Mouse (Mus musculus) left cerebral cortex, postnatal 25 days (tissue): ENCODE results near the gene Fgf23. TPM values are rescaled to one million over a fixed set of nuclear protein-coding genes. Genes with fewer than 3 reads are reported as not detected.

Source experiments
- DNase-seq, 2 experiments: peaks; one replicate each; pipeline ENCODE4 v3.0.0; 2022; ENCODE audit warnings: low spot score in 2 of 2, mixed read lengths in 1 of 2
- intact Hi-C: fragments of 180-260 bp; cut with DNase I; formaldehyde crosslinking; loops from one replicate; pipeline ENCODE4 v1.15.1; 2025
- total RNA-seq, 2 experiments: library from RNA; stranded (reverse); gene quantifications; 2 replicates each; pipeline ENCODE4 v1.2.3; 2021

Fgf23 gene
- under 1 TPM; 0.32 to 0.71 TPM for total RNA-seq

- intact Hi-C loops, result no loop called here
- no peak for DNase-seq
Measured at GRCm38 (mm10) chr6:127072817-127073216, at the start of gene Fgf23. TSS of gene Fgf23 (plus strand) at chr6:127072902.

- DNase-seq, result no peak
- intact Hi-C loops, result loop anchor here (5.0 kb wide), 1 partner anchor 73 kb away; no protein-coding TSS in a partner anchor
Measured at GRCm38 (mm10) chr6:127024836-127025235, 47.9 kb upstream of the Fgf23 start.

- intact Hi-C loops, result no loop called here
- no peak for DNase-seq
Measured at GRCm38 (mm10) chr6:127034760-127035159, 37.9 kb upstream of the Fgf23 start.

GRCm38 (mm10) chr6:127044909-127045308 lies 27.8 kb upstream of the Fgf23 start:
- DNase-seq, result no peak
- intact Hi-C loops, result no loop called here

GRCm38 (mm10) chr6:127050847-127051246 lies 21.9 kb upstream of the Fgf23 start:
- no peak for DNase-seq
- intact Hi-C loops, result no loop called here

- no peak for DNase-seq
- intact Hi-C loops, result no loop called here
Measured at GRCm38 (mm10) chr6:127056990-127057588, 15.6 kb upstream of the Fgf23 start.

GRCm38 (mm10) chr6:127059975-127060374 lies 12.7 kb upstream of the Fgf23 start:
- intact Hi-C loops, result no loop called here
- peak in 1 of 2 experiments; percentile 63 for DNase-seq

- DNase-seq, result peak in 1 of 2 experiments; percentile 60
- intact Hi-C loops, result no loop called here
Measured at GRCm38 (mm10) chr6:127063915-127064314, 8.8 kb upstream of the Fgf23 start.

GRCm38 (mm10) chr6:127064815-127065214 lies 7.9 kb upstream of the Fgf23 start:
- intact Hi-C loops, result no loop called here
- DNase-seq, result no peak

- DNase-seq, result peak; percentile 78 to 93
- intact Hi-C loops, result no loop called here
Measured at GRCm38 (mm10) chr6:127079867-127080731, 7.4 kb downstream of the Fgf23 start.

- intact Hi-C loops, result no loop called here
- DNase-seq, result no peak
Measured at GRCm38 (mm10) chr6:127081820-127082219, 9.1 kb downstream of the Fgf23 start.

- DNase-seq, result peak; percentile 61 to 81
- intact Hi-C loops, result no loop called here
Measured at GRCm38 (mm10) chr6:127086739-127087138, 14.0 kb downstream of the Fgf23 start.

GRCm38 (mm10) chr6:127094565-127094964 lies 21.9 kb downstream of the Fgf23 start:
- DNase-seq, result no peak
- intact Hi-C loops, result no loop called here

- intact Hi-C loops, result no loop called here
- no peak for DNase-seq
Measured at GRCm38 (mm10) chr6:127103506-127104275, 31.0 kb downstream of the Fgf23 start.

- no peak for DNase-seq
- intact Hi-C loops, result no loop called here
Measured at GRCm38 (mm10) chr6:127104396-127105029, 31.8 kb downstream of the Fgf23 start.

GRCm38 (mm10) chr6:127105107-127105506 lies 32.4 kb downstream of the Fgf23 start:
- intact Hi-C loops, result no loop called here
- peak; percentile 14 to 38 for DNase-seq

- peak in 1 of 2 experiments; percentile 35 for DNase-seq
- intact Hi-C loops, result no loop called here
Measured at GRCm38 (mm10) chr6:127106189-127106588, 33.5 kb downstream of the Fgf23 start.

GRCm38 (mm10) chr6:127106726-127107125 lies 34.0 kb downstream of the Fgf23 start:
- intact Hi-C loops, result no loop called here
- DNase-seq, result no peak

GRCm38 (mm10) chr6:127107413-127107812 lies 34.7 kb downstream of the Fgf23 start:
- DNase-seq, result no peak
- intact Hi-C loops, result no loop called here
